Mouse (Mus musculus): ENCODE results near the gene Fli1.

DNA sequence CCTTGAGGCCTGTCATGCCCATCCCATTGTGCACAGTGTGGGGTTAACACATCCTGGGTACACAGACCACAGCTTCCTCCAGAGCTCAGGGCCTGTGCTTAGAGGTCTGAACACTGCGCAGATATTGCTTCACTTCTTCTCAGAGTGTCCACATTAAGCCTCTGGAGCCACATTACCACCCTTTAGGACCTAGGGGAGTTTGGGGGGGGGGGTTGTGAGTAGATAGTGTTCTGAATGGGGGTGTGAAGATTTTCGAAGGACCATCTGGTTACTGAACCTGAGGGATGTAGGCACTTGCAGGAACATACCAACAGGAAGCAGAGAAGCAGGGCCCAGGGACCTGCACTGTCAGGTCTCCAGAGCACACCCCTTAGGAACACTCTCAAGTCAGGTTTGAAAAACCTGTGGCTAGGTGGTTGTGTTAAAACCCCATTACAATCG lies 3.3 kb downstream of the Fli1 start:
- no peak for TF ChIP-seq EP300 (IDR thresholded peaks at IDR 0.05; ENCODE audit: low read depth)
- no peak for TF ChIP-seq CTCF (IDR thresholded peaks at IDR 0.05; ENCODE audit: low read depth)
